12 mouse cellular contexts compared by ENCODE assay signal in genomic region chr11:118008843-118009242, GRCm38 (mm10). TPM values are rescaled to one million over a fixed set of nuclear protein-coding genes. Genes with fewer than 3 reads are reported as not detected.
A peak's percentile ranks its signal among the peaks of the same experiment; 100 is the strongest.
DNase-seq lines count a peak whose midpoint lies in the region; ATAC-seq and TF ChIP-seq lines count a peak whose summit lies in the region.
"Had no signal": no experiment of that assay in that cellular context is flagged by ENCODE, and none has a peak within 500 bp of the region (broad histone marks: within the 10 kb centered on the region; RNA-seq: fewer than 3 reads in every experiment).

No protein-coding gene starts in this region.

- no peak for TF ChIP-seq CTCF in heart, postnatal 0 days (IDR thresholded peaks at IDR 0.05; ENCODE audit: low read depth)

- no peak for TF ChIP-seq POLR2A in myocyte (IDR thresholded peaks at IDR 0.05; ENCODE audit: insufficient read length, low read depth)

- H3K9me3 ChIP-seq in heart, postnatal 0 days (replicated peaks; ENCODE audit: control insufficient read depth, low read length) = no peaks in the 10 kb centered on the region
- no peaks in the 10 kb centered on the region for H3K9me3 ChIP-seq in megakaryocyte, embryonic 14.5 days
- no peaks in the 10 kb centered on the region for H3K9me3 ChIP-seq in embryonic facial prominence, embryonic 12.5 days
- H3K9me3 ChIP-seq: midbrain, embryonic 12.5 days had no signal

- WGBS in heart, postnatal 0 days = 69% methylated on average over 8 of the region's 8 CpGs
- 77% methylated on average over 8 of the region's 8 CpGs for WGBS in embryonic facial prominence, embryonic 12.5 days

- no peak for ATAC-seq in heart, postnatal 0 days (ENCODE audit: insufficient read depth, low read depth)
- ATAC-seq in megakaryocyte, adult 5-6 weeks (ENCODE audit: poor library complexity, severe bottlenecking) = no peak
- no peak for ATAC-seq in embryonic facial prominence, embryonic 12.5 days (ENCODE audit: insufficient number of reproducible peaks, insufficient read depth, low FRiP score, low TSS enrichment)
- ATAC-seq in frontal cortex, adult (ENCODE audit: low TSS enrichment) = no peak

- H3K79me2 ChIP-seq in myocyte (ENCODE audit: control insufficient read depth, insufficient read depth) = peaks cover 87% of the 10 kb centered on the region

- DNase-seq in heart, postnatal 0 days (ENCODE audit: low spot score) = no peak
- DNase-seq in heart, adult 18-20 months = no peak
- DNase-seq: cerebellum, adult 2 months; kidney, adult 8-10 months; layer of hippocampus, postnatal 36 days; lung, adult 2 months had no signal

- no peak overlapping the region for H3ac ChIP-seq in myocyte (ENCODE audit: control insufficient read depth, insufficient read length)

- H3K4me2 ChIP-seq in heart, postnatal 0 days (ENCODE audit: low read depth, low read length) = no peak overlapping the region
- no peak overlapping the region for H3K4me2 ChIP-seq in embryonic facial prominence, embryonic 12.5 days (replicated peaks)
- peak overlapping the region; percentile 47 for H3K4me2 ChIP-seq in myocyte (ENCODE audit: low read depth)
- H3K4me2 ChIP-seq: midbrain, embryonic 12.5 days had no signal

- H3K4me1 ChIP-seq in heart, postnatal 0 days (ENCODE audit: control insufficient read depth, insufficient read depth) = peaks cover 27% of the 10 kb centered on the region; the same call in 1 of the 2 replicates
- H3K4me1 ChIP-seq in megakaryocyte, embryonic 14.5 days = peaks cover 97% of the 10 kb centered on the region
- H3K4me1 ChIP-seq in embryonic facial prominence, embryonic 12.5 days = peaks cover 21% of the 10 kb centered on the region

- H3K9ac ChIP-seq in heart, postnatal 0 days (replicated peaks; ENCODE audit: low read depth, low read length) = 0 out of 2 replicates have a peak overlapping the region, but pooled peaks have one; percentile 17
- H3K9ac ChIP-seq in embryonic facial prominence, embryonic 12.5 days = 0 out of 2 replicates have a peak overlapping the region, but pooled peaks have one; percentile 29

- TF ChIP-seq EP300 in heart, postnatal 0 days (IDR thresholded peaks at IDR 0.05; ENCODE audit: low read depth) = no peak

- peak overlapping the region; percentile 56 for H3K27ac ChIP-seq in heart, postnatal 0 days (ENCODE audit: low read depth)
- H3K27ac ChIP-seq in embryonic facial prominence, embryonic 12.5 days = no peak overlapping the region
- H3K27ac ChIP-seq: midbrain, embryonic 12.5 days had no signal

- peaks cover 30% of the 10 kb centered on the region for H3K36me3 ChIP-seq in heart, postnatal 0 days (replicated peaks; ENCODE audit: control insufficient read depth, insufficient read depth, low read length)
- H3K36me3 ChIP-seq in megakaryocyte, embryonic 14.5 days (replicated peaks; ENCODE audit: low read length) = peaks cover 100% of the 10 kb centered on the region
- H3K36me3 ChIP-seq in embryonic facial prominence, embryonic 12.5 days = peaks cover 30% of the 10 kb centered on the region
- peaks cover 16% of the 10 kb centered on the region for H3K36me3 ChIP-seq in myocyte (ENCODE audit: control insufficient read depth, insufficient read depth)

- no peak overlapping the region for H3K4me3 ChIP-seq in heart, postnatal 0 days (ENCODE audit: low read depth, low read length)
- H3K4me3 ChIP-seq in megakaryocyte, embryonic 14.5 days (replicated peaks) = peak overlapping the region; percentile 67
- H3K4me3 ChIP-seq in embryonic facial prominence, embryonic 12.5 days = no peak overlapping the region
- no peak overlapping the region for H3K4me3 ChIP-seq in myocyte
- H3K4me3 ChIP-seq: midbrain, embryonic 12.5 days had no signal

- no peaks in the 10 kb centered on the region for H3K27me3 ChIP-seq in heart, postnatal 0 days (ENCODE audit: control insufficient read depth, insufficient read depth, low read length)
- H3K27me3 ChIP-seq in megakaryocyte, embryonic 14.5 days (replicated peaks) = no peaks in the 10 kb centered on the region
- H3K27me3 ChIP-seq in embryonic facial prominence, embryonic 12.5 days = no peaks in the 10 kb centered on the region
- no peaks in the 10 kb centered on the region for H3K27me3 ChIP-seq in myocyte (ENCODE audit: control insufficient read depth, insufficient read depth, insufficient read length)
- H3K27me3 ChIP-seq: midbrain, embryonic 12.5 days had no signal

TF ChIP-seq in myocyte, 11 proteins besides CTCF, POLR2A, EP300 and RAD21:
- TF ChIP-seq USF1 (IDR thresholded peaks at IDR 0.05; ENCODE audit: low read depth) (no peak), MAX (IDR thresholded peaks at IDR 0.05; ENCODE audit: low read depth) (no peak), MYOD1 (IDR thresholded peaks at IDR 0.05; ENCODE audit: control insufficient read depth in 1 of 3, insufficient read length in 2 of 3, low read depth in 2 of 3) (no peak), TCF3 (IDR thresholded peaks at IDR 0.05; ENCODE audit: insufficient read length, low read depth) (no peak)

RNA-seq across cellular contexts. Expression of gene Pgs1, which starts 22.8 kb away (rescaled TPM):
- 27.2 and 33.0 TPM in 2 replicates for total RNA-seq in heart, postnatal 0 days (2014; rRNA removed; ENCODE audit: low replicate concordance)
- 20.3 and 21.8 TPM in 2 replicates for polyA plus RNA-seq in heart, postnatal 0 days (2015; fragmentation: Nextera tagmentation; extraction: Ambion mirVana)
- 10 to 100 TPM; 17.0 to 18.8 TPM for total RNA-seq in heart, adult 18-20 months (2021)
- 16.0 and 43.0 TPM in 2 replicates for polyA plus RNA-seq in megakaryocyte, embryonic 14.5 days (2012; ENCODE audit: insufficient read depth, low replicate concordance)
- 18.7 and 22.4 TPM in 2 replicates for total RNA-seq in megakaryocyte, adult 5-6 weeks (2015)
- 26.7 and 27.2 TPM in 2 replicates for total RNA-seq in megakaryocyte, adult 5-6 weeks (2017)
- 43.0 and 46.2 TPM in 2 replicates for polyA plus RNA-seq in embryonic facial prominence, embryonic 12.5 days (2016; fragmentation: Nextera tagmentation; extraction: Ambion mirVana)
- 61.6 TPM for polyA plus RNA-seq in myocyte (2012; fragmentation: generic; extraction: Trizol)

RNA-seq across cellular contexts. Expression of gene Socs3, which starts 39.0 kb away (rescaled TPM):
- total RNA-seq in heart, postnatal 0 days (2014; rRNA removed; ENCODE audit: low replicate concordance) = 5.7 and 13.1 TPM in 2 replicates
- polyA plus RNA-seq in heart, postnatal 0 days (2015; fragmentation: Nextera tagmentation; extraction: Ambion mirVana) = 4.0 and 5.1 TPM in 2 replicates
- 1 to 10 TPM; 3.2 to 3.5 TPM for total RNA-seq in heart, adult 18-20 months (2021)
- polyA plus RNA-seq in megakaryocyte, embryonic 14.5 days (2012; ENCODE audit: insufficient read depth, low replicate concordance) = 54.8 and 75.2 TPM in 2 replicates
- total RNA-seq in megakaryocyte, adult 5-6 weeks (2015) = 2.0 and 3.1 TPM in 2 replicates
- total RNA-seq in megakaryocyte, adult 5-6 weeks (2017) = 3.2 and 5.1 TPM in 2 replicates
- 18.4 and 19.3 TPM in 2 replicates for polyA plus RNA-seq in embryonic facial prominence, embryonic 12.5 days (2016; fragmentation: Nextera tagmentation; extraction: Ambion mirVana)
- polyA plus RNA-seq in myocyte (2012; fragmentation: generic; extraction: Trizol) = 27.3 TPM
